Mouse (Mus musculus): ENCODE measurements around the gene Ubr4. TPM values are rescaled to one million over a fixed set of nuclear protein-coding genes. Genes with fewer than 3 reads are reported as not detected.

The Ubr4 gene
- 165 and 179 TPM in 2 replicates for total RNA-seq (2015; ENCODE audit: low replicate concordance)
- 158 and 168 TPM in 2 replicates for total RNA-seq (2017; ENCODE audit: low replicate concordance)

- peak; percentile 97 for ATAC-seq (replicated peaks; ENCODE audit: low FRiP score, poor library complexity, severe bottlenecking)
Observed at GRCm38 (mm10) chr4:139351931-139352711, at the start of gene Ubr4, which contains the start of the genes Mrto4 and Emc1. Ubr4 (plus strand) TSS chr4:139352609. Mrto4 (minus strand) TSS chr4:139352576. Emc1 (plus strand) TSS chr4:139352587.

DNA sequence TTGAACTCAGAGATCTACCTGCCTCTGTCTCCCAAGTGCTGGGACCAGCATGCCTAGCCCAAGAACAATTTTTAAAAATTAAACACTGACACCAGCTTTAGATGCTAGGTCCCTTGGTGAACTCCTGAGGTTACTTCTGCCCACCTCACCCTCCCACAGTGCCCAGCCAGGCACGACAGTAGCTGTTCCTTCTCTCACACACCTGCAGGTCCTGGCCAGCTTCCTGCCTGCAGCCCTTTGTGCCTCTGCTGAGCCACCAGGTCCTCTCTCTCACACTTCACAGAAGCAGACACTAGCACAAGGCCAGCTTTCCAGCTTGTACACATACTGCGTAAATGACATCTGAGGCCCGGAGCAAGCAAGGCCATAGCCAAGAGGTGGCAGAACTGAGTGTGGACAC, 46.9 kb upstream of the Ubr4 start:
- ATAC-seq (replicated peaks; ENCODE audit: low FRiP score, poor library complexity, severe bottlenecking) = no peak

DNA sequence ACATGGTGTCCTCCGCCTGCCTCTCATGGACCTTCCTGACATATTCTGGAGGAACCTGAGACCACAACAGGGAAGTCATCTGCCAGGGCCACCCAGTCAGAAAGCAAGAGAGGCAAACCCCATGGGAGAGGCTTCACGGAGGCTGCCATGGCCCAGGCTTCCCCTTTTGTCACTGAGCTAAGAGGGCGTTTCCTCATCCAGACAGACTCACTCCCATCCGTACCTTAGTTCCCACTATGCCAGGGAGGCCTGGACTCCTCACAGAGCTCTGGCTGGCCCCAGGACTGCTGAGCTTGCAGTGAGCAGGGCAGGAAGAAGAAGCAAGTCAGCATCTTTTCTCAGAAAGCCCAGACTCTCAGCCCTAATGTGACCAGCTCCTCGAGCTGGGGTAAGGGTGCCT, 44.5 kb upstream of the Ubr4 start:
- ATAC-seq (replicated peaks; ENCODE audit: low FRiP score, poor library complexity, severe bottlenecking) = no peak

DNA sequence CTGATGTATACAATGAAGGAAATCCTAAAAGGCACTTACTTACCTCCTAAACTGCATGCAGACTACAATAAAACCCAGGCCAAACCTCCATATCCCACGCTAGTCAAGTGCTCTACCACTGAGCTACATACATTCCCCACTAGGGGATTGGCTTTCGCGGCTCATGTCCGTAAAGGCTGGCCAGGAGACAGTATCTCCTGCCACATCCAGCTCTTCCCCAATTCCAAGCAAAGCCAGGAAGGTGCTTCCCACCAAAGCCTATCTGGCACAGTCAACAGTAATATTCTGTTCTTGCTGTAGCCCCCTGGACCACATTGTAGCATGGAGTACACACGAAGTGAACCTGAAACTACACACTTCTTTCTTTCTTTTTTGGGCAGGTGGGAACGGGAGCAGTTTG, 42.8 kb upstream of the Ubr4 start:
- no peak for ATAC-seq (replicated peaks; ENCODE audit: low FRiP score, poor library complexity, severe bottlenecking)

- peak; percentile 88 for ATAC-seq (replicated peaks; ENCODE audit: low FRiP score, poor library complexity, severe bottlenecking)
Observed at GRCm38 (mm10) chr4:139310171-139310898, 42.1 kb upstream of the Ubr4 start, which contains the start of the genes Pqlc2 and Akr7a5. Pqlc2 (minus strand) TSS chr4:139310708. Akr7a5 (plus strand) TSS chr4:139310744.

DNA sequence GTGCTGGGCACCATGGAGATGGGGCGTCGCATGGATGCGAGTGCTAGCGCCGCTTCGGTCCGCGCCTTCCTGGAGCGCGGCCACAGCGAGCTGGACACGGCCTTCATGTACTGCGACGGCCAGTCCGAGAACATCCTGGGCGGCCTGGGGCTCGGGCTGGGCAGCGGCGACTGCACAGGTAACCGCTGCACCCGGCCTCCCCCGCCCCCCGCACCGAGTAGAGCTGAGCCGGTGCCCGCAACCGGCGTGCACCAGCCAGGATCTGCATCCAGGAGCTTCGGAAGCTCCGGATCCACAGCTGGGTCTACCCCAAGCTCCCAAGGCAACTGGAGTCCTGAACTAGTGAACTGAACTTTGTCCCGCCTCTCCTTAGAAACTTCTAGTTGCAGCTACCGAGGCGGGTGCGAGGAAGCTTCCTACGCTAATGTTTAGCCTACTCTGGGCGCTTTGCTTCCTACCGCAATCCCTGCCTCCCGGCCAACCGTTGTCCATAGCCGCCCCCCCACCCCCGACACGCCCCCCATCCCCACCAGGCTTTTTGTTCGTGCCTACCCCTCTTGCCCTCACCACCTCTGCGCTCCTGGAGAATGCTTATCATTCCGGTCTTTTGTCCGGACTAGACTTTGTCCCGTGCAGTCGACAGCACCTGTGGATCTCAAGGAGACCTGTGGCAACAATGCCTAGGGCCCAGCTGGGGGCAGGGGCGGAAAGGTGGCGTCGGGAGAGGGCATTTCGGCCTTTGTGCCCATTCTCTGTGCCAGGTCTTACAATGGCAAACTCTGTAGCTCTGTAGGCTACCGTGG, 41.3 kb upstream of the Ubr4 start:
- no peak for ATAC-seq (replicated peaks; ENCODE audit: low FRiP score, poor library complexity, severe bottlenecking)

DNA sequence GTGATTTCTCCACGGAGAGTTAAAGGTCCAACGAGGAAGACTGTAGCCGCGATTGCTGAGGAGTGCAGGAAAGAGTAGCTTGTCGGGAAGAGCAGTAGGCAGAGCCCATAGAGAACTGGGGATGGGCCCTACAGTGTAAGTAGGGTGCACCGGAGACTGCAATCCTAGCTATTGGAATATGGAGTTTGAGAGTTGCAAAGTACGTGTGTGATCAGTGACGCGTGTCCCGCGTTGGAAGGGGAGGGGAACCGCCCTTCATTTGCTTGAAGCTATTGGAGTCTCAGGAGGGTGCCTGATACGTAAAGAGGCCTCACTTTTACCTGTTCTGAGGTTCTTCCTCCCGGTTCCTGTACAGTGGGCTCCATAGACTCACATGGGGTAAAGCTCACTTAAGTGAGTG, 40.7 kb upstream of the Ubr4 start:
- ATAC-seq (replicated peaks; ENCODE audit: low FRiP score, poor library complexity, severe bottlenecking) = no peak

GRCm38 (mm10) chr4:139312632-139313031, 39.8 kb upstream of the Ubr4 start:
- no peak for ATAC-seq (replicated peaks; ENCODE audit: low FRiP score, poor library complexity, severe bottlenecking)

DNA sequence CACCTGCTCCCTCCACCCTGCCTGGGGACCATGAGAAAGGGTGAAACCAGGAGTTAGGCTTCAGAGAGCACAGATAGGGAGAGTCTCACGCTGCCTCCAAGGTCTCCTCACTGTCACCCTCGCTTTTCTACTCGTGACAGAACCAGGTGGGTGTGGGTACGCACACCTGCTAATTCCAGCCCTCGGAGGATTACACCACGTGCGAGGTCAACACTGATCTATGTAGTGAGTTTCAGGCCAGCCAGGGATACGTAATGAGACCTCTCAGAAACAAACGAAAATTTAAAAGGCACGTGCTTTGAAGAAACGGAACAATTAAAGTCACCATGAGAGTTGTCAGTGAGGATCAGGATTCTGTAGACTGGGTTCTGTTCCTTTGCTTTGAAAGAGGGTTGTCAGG, 34.0 kb upstream of the Ubr4 start:
- no peak for ATAC-seq (replicated peaks; ENCODE audit: low FRiP score, poor library complexity, severe bottlenecking)

DNA sequence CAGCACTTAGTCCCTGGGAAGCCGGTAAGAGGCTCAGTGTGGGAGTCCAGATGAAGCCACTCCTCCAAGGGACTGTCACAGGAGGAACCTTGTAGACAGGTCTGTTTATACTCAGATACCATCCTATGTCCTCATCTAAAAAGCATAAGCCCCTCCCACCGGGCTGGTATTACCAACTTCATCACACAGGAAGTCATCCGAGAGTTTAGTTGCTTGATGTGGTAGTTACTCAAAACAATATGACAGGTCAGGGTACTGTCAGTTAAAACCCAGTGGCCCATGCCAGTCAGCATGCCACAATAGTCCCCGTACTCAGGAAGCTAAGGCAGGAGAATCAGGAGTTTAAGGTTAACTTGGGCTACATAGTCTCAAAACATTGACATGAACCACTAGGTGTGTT, 32.7 kb upstream of the Ubr4 start:
- no peak for ATAC-seq (replicated peaks; ENCODE audit: low FRiP score, poor library complexity, severe bottlenecking)

GRCm38 (mm10) chr4:139330605-139331004, 21.8 kb upstream of the Ubr4 start:
- ATAC-seq (replicated peaks; ENCODE audit: low FRiP score, poor library complexity, severe bottlenecking) = peak; percentile 94

DNA sequence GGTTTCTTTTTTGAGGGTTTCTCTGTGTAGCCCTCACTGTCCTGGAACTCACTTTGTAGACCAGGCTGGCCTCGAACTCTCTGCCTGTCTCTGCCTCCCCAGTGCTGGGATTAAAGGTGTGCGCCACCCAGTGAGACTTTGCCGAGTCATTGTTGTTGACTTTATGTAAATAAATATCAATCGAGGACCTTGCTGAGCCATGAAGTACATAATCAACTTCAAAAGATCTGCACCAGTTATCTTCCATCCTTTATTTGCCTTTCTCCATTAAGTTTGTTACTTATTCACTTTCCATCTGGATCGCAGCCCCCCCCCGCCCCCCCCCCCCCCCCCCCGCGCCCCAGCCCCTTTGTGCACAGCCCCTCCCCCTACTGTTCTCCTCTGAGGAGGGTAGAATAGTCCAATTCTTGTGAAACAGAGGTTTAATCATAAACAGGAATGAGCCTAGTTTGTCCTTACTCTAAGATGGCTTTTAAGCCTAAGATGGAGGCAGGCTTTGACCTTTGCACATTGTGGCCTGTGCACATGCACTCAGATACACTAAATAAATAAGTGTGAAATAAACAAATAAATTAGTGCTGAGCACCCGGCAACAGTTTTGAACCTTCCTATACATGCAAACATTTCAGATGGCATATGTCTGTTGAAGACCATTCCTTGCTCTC, 17.6 kb upstream of the Ubr4 start:
- no peak for ATAC-seq (replicated peaks; ENCODE audit: low FRiP score, poor library complexity, severe bottlenecking)

GRCm38 (mm10) chr4:139335507-139335906, 16.9 kb upstream of the Ubr4 start:
- ATAC-seq (replicated peaks; ENCODE audit: low FRiP score, poor library complexity, severe bottlenecking) = peak; percentile 68

DNA sequence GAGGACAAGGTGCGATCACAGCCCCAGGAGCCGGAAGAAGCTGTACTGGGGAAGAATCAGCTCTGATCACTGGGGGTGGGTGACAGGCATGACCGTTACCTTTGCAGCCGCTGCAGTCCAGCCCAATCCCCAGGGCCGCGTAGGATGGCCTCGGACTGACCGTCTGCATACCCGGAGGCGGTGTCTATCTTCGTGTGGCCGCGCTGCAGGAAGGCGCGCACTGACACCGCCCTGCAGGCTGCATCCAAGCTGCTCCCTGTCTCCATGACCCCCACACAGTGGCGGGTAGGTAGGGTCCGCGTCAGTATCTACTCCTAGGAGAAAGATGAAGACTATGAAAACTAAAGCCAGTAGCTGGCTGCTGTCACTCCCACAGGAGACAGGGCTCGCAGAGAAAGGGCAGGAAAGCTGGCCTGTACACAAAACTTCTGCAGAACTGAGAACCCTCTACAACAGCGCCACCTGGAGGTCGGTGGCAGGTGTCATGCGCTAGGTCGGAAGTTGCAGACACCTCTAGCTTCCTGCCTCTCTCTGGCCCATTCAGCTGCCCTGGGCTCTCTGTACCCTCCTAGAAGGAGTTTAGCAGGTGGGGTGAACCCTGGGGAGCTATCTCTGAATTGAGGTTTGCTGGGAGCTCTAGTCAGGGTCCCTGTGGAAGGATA, 15.5 kb upstream of the Ubr4 start:
- ATAC-seq (replicated peaks; ENCODE audit: low FRiP score, poor library complexity, severe bottlenecking) = peak; percentile 79

GRCm38 (mm10) chr4:139338145-139338544, 14.3 kb upstream of the Ubr4 start:
- no peak for ATAC-seq (replicated peaks; ENCODE audit: low FRiP score, poor library complexity, severe bottlenecking)

DNA sequence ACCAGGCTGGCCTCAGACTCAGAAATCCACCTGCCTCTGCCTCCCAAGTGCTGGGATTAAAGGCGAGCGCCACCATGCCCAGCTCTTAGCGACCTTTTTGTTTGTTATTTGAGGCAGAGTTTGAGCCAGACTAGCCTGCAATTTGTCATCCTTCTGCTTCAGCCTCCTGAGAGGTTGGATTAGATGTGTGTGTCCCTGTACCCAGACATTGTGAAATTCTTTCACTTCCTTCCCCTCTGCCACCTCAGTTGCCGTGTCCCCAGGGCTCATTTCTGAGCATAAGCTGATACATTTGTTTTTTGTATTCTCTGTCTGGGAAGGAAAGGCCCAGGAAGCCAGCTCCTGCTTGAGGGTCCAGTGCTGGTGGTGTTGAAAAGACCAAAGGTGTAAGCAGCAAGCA, 11.6 kb upstream of the Ubr4 start:
- ATAC-seq (replicated peaks; ENCODE audit: low FRiP score, poor library complexity, severe bottlenecking) = no peak

- ATAC-seq (replicated peaks; ENCODE audit: low FRiP score, poor library complexity, severe bottlenecking) = no peak
Observed at GRCm38 (mm10) chr4:139341556-139342233, 10.7 kb upstream of the Ubr4 start.

GRCm38 (mm10) chr4:139343718-139344117, 8.7 kb upstream of the Ubr4 start:
- no peak for ATAC-seq (replicated peaks; ENCODE audit: low FRiP score, poor library complexity, severe bottlenecking)
